Mouse (Mus musculus): ENCODE results near the gene Tll2. TPM values are rescaled to one million over a fixed set of nuclear protein-coding genes. Genes with fewer than 3 reads are reported as not detected.
A peak's percentile ranks its signal among the peaks of the same experiment; 100 is the strongest.

Gene Tll2
- not detected in 2 replicates for polyA plus RNA-seq (2014; fragmentation: Nextera tagmentation; extraction: Ambion mirVana)

- ATAC-seq (ENCODE audit: low FRiP score, low TSS enrichment): peak; percentile 94
- Histone ChIP-seq H3K27me3 (ENCODE audit: control insufficient read depth, insufficient read depth, low read length) (peaks cover 28% of the 10 kb centered on the region), H3K27ac (ENCODE audit: low read depth, low read length) (no peak within 1 kb of the TSS), H3K9me3 (ENCODE audit: control insufficient read depth, low read length) (no peaks in the 10 kb centered on the region), H3K4me2 (replicated peaks; ENCODE audit: low read depth, low read length) (peak within 1 kb of the TSS; percentile 91), H3K4me1 (ENCODE audit: control insufficient read depth, insufficient read depth, low read length) (peaks cover 18% of the 10 kb centered on the region), H3K4me3 (ENCODE audit: low read length) (peak within 1 kb of the TSS; percentile 41), H3K36me3 (ENCODE audit: control insufficient read depth, insufficient read depth, low read length) (0 out of 2 replicates have a peak, but pooled peaks cover 3% of the 10 kb centered on the region), H3K9ac (ENCODE audit: low read depth, low read length) (peak within 1 kb of the TSS; percentile 45; the same call in 1 of the 2 replicates)
- whole genome bisulfite sequencing: 2% methylated on average over 32 of the region's 32 CpGs
These were observed at the start of gene Tll2 for GRCm38 (mm10) chr19:41206811-41207344. Gene Tll2 (minus strand): TSS chr19:41206835.

GRCm38 (mm10) chr19:41254584-41254983, 47.9 kb upstream of the Tll2 start:
- WGBS: 83% methylated on average over 5 of the region's 5 CpGs
- no peaks in the 10 kb centered on the region for H3K9me3 ChIP-seq (ENCODE audit: control insufficient read depth, low read length)
- no peak overlapping the region for H3K27ac ChIP-seq (ENCODE audit: low read depth, low read length)
- H3K9ac ChIP-seq (ENCODE audit: low read depth, low read length): no peak overlapping the region
- no peak overlapping the region for H3K4me2 ChIP-seq (replicated peaks; ENCODE audit: low read depth, low read length)
- no peak for ATAC-seq (ENCODE audit: low FRiP score, low TSS enrichment)
- H3K27me3 ChIP-seq (ENCODE audit: control insufficient read depth, insufficient read depth, low read length): no peaks in the 10 kb centered on the region
- H3K36me3 ChIP-seq (ENCODE audit: control insufficient read depth, insufficient read depth, low read length): peaks cover 10% of the 10 kb centered on the region; the same call in 1 of the 2 replicates
- no peak overlapping the region for H3K4me3 ChIP-seq (ENCODE audit: low read length)
- H3K4me1 ChIP-seq (ENCODE audit: control insufficient read depth, insufficient read depth, low read length): no peaks in the 10 kb centered on the region

- WGBS: 56% methylated on average over 4 of the region's 4 CpGs
- Histone ChIP-seq H3K4me3 (ENCODE audit: low read length) (no peak overlapping the region), H3K4me1 (ENCODE audit: control insufficient read depth, insufficient read depth, low read length) (no peaks in the 10 kb centered on the region), H3K27ac (ENCODE audit: low read depth, low read length) (no peak overlapping the region), H3K9me3 (ENCODE audit: control insufficient read depth, low read length) (no peaks in the 10 kb centered on the region), H3K9ac (ENCODE audit: low read depth, low read length) (no peak overlapping the region), H3K4me2 (replicated peaks; ENCODE audit: low read depth, low read length) (no peak overlapping the region), H3K36me3 (ENCODE audit: control insufficient read depth, insufficient read depth, low read length) (peaks cover 24% of the 10 kb centered on the region), H3K27me3 (ENCODE audit: control insufficient read depth, insufficient read depth, low read length) (no peaks in the 10 kb centered on the region)
- ATAC-seq (ENCODE audit: low FRiP score, low TSS enrichment): no peak
These were observed 42.3 kb upstream of the Tll2 start for GRCm38 (mm10) chr19:41248968-41249367.

- Histone ChIP-seq H3K4me2 (replicated peaks; ENCODE audit: low read depth, low read length) (no peak overlapping the region), H3K27me3 (ENCODE audit: control insufficient read depth, insufficient read depth, low read length) (no peaks in the 10 kb centered on the region), H3K4me1 (ENCODE audit: control insufficient read depth, insufficient read depth, low read length) (no peaks in the 10 kb centered on the region), H3K9me3 (ENCODE audit: control insufficient read depth, low read length) (no peaks in the 10 kb centered on the region), H3K36me3 (ENCODE audit: control insufficient read depth, insufficient read depth, low read length) (peaks cover 28% of the 10 kb centered on the region), H3K4me3 (ENCODE audit: low read length) (no peak overlapping the region), H3K9ac (ENCODE audit: low read depth, low read length) (no peak overlapping the region), H3K27ac (ENCODE audit: low read depth, low read length) (no peak overlapping the region)
- ATAC-seq (ENCODE audit: low FRiP score, low TSS enrichment): no peak
- 87% methylated on average over 3 of the region's 3 CpGs for WGBS
These were observed 41.6 kb upstream of the Tll2 start for GRCm38 (mm10) chr19:41248271-41248670.

- H3K27ac ChIP-seq (ENCODE audit: low read depth, low read length): no peak overlapping the region
- ATAC-seq (ENCODE audit: low FRiP score, low TSS enrichment): no peak
- no peak overlapping the region for H3K4me2 ChIP-seq (replicated peaks; ENCODE audit: low read depth, low read length)
- WGBS: 87% methylated on average over 4 of the region's 4 CpGs
- no peak overlapping the region for H3K9ac ChIP-seq (ENCODE audit: low read depth, low read length)
- H3K27me3 ChIP-seq (ENCODE audit: control insufficient read depth, insufficient read depth, low read length): no peaks in the 10 kb centered on the region
- H3K4me3 ChIP-seq (ENCODE audit: low read length): no peak overlapping the region
- no peaks in the 10 kb centered on the region for H3K4me1 ChIP-seq (ENCODE audit: control insufficient read depth, insufficient read depth, low read length)
- peaks cover 47% of the 10 kb centered on the region for H3K36me3 ChIP-seq (ENCODE audit: control insufficient read depth, insufficient read depth, low read length)
- H3K9me3 ChIP-seq (ENCODE audit: control insufficient read depth, low read length): no peaks in the 10 kb centered on the region
These were observed 39.6 kb upstream of the Tll2 start for GRCm38 (mm10) chr19:41246271-41246670.

DNA sequence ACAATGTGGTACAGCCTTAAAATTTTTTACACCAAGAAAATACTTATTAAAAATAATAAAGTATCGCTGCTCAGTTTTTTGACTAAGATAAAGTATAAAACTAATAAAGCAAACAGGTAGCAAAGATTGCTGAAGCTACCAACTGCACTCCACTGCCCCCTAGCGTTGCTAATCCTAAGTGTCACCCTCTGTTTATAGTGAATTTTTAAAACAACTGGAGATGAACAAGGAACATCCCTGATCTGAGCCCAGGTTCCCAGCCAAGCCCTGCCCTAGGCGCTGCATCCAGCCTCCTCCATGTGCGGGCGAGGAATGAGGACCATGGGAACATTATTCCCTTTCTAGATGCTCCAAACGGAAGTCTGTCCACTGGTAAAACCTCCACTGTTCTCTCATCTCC, 37.9 kb upstream of the Tll2 start:
- no peak overlapping the region for H3K9ac ChIP-seq (ENCODE audit: low read depth, low read length)
- ATAC-seq (ENCODE audit: low FRiP score, low TSS enrichment): no peak
- 65% methylated on average over 6 of the region's 6 CpGs for WGBS
- no peak overlapping the region for H3K4me3 ChIP-seq (ENCODE audit: low read length)
- H3K27ac ChIP-seq (ENCODE audit: low read depth, low read length): no peak overlapping the region
- H3K27me3 ChIP-seq (ENCODE audit: control insufficient read depth, insufficient read depth, low read length): no peaks in the 10 kb centered on the region
- no peak overlapping the region for H3K4me2 ChIP-seq (replicated peaks; ENCODE audit: low read depth, low read length)
- no peaks in the 10 kb centered on the region for H3K9me3 ChIP-seq (ENCODE audit: control insufficient read depth, low read length)
- H3K4me1 ChIP-seq (ENCODE audit: control insufficient read depth, insufficient read depth, low read length): no peaks in the 10 kb centered on the region
- H3K36me3 ChIP-seq (ENCODE audit: control insufficient read depth, insufficient read depth, low read length): peaks cover 59% of the 10 kb centered on the region

DNA sequence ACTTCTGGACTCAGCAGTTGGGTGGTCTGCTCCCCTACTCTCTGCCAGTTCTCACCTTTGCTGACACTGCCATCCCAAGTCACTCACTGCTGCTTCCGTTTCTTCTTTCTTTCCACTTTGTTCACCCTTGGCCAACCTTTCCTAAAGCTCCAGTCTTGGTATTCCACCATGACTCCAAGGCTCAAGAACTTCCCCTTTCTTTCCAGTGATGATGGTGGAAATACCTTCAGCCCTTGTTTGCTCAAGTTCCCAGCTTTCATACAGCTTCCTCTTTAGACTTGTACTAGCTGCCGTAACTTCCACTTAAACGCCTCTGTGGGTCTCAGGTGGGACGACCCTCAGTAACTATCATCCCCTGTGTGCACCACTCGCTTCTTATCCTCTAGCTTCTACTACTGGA, 35.4 kb upstream of the Tll2 start:
- no peak overlapping the region for H3K4me3 ChIP-seq (ENCODE audit: low read length)
- H3K36me3 ChIP-seq (ENCODE audit: control insufficient read depth, insufficient read depth, low read length): peaks cover 78% of the 10 kb centered on the region
- WGBS: 94% methylated on average over 5 of the region's 5 CpGs
- no peak for ATAC-seq (ENCODE audit: low FRiP score, low TSS enrichment)
- no peaks in the 10 kb centered on the region for H3K27me3 ChIP-seq (ENCODE audit: control insufficient read depth, insufficient read depth, low read length)
- no peaks in the 10 kb centered on the region for H3K9me3 ChIP-seq (ENCODE audit: control insufficient read depth, low read length)
- H3K4me1 ChIP-seq (ENCODE audit: control insufficient read depth, insufficient read depth, low read length): no peaks in the 10 kb centered on the region
- no peak overlapping the region for H3K4me2 ChIP-seq (replicated peaks; ENCODE audit: low read depth, low read length)
- no peak overlapping the region for H3K9ac ChIP-seq (ENCODE audit: low read depth, low read length)
- H3K27ac ChIP-seq (ENCODE audit: low read depth, low read length): no peak overlapping the region

DNA sequence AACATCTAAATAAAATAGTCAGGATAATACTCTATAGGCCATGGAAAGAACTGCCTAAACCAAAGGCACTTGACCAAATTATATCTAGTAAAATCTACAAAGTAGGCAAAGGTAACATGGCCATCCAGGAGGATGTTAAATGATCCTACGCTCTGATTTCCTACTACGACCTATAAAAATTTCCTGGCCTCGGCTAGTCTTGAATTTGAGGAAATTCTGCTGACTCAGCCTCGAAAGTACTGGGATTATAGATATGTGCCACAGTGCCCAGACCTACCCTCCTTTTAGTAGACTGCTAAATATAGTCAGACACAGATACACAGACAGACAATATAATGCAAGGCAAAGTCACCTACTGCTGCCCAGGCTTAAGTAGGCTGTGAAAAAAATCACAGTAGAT, 27.1 kb upstream of the Tll2 start:
- ATAC-seq (ENCODE audit: low FRiP score, low TSS enrichment): no peak
- H3K9ac ChIP-seq (ENCODE audit: low read depth, low read length): no peak overlapping the region
- H3K4me1 ChIP-seq (ENCODE audit: control insufficient read depth, insufficient read depth, low read length): no peaks in the 10 kb centered on the region
- WGBS: 94% methylated on average over 4 of the region's 4 CpGs
- H3K27ac ChIP-seq (ENCODE audit: low read depth, low read length): no peak overlapping the region
- H3K36me3 ChIP-seq (ENCODE audit: control insufficient read depth, insufficient read depth, low read length): peaks cover 78% of the 10 kb centered on the region
- H3K4me2 ChIP-seq (replicated peaks; ENCODE audit: low read depth, low read length): no peak overlapping the region
- no peaks in the 10 kb centered on the region for H3K27me3 ChIP-seq (ENCODE audit: control insufficient read depth, insufficient read depth, low read length)
- no peaks in the 10 kb centered on the region for H3K9me3 ChIP-seq (ENCODE audit: control insufficient read depth, low read length)
- no peak overlapping the region for H3K4me3 ChIP-seq (ENCODE audit: low read length)

DNA sequence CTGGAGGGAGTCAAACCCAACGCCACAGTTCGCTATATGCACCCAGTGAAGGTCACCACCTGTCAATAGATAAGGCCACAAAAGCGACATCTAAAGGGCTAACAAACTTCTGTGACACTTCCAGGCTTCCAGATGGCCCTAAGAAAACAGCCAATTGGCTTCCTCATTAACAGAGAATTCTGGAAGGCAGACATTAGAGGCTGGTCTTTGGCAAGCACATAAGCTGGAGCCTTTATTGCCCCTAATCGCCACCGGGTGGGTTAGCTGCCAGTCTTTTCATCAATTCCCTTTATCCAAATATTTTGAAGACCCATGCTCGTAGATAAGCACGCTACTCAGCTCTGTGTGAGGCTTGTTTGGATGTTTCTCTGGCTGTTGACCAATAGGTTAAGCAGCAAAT, 1.7 kb upstream of the Tll2 start:
- peaks cover 7% of the 10 kb centered on the region; the same call in 1 of the 2 replicates for H3K36me3 ChIP-seq (ENCODE audit: control insufficient read depth, insufficient read depth, low read length)
- no peaks in the 10 kb centered on the region for H3K9me3 ChIP-seq (ENCODE audit: control insufficient read depth, low read length)
- no peak overlapping the region for H3K27ac ChIP-seq (ENCODE audit: low read depth, low read length)
- 6% methylated on average over 7 of the region's 7 CpGs for WGBS
- peaks cover 18% of the 10 kb centered on the region for H3K4me1 ChIP-seq (ENCODE audit: control insufficient read depth, insufficient read depth, low read length)
- no peak overlapping the region for H3K4me3 ChIP-seq (ENCODE audit: low read length)
- no peak overlapping the region for H3K4me2 ChIP-seq (replicated peaks; ENCODE audit: low read depth, low read length)
- ATAC-seq (ENCODE audit: low FRiP score, low TSS enrichment): no peak
- no peak overlapping the region for H3K9ac ChIP-seq (ENCODE audit: low read depth, low read length)
- peaks cover 28% of the 10 kb centered on the region for H3K27me3 ChIP-seq (ENCODE audit: control insufficient read depth, insufficient read depth, low read length)

Measured in kidney, embryonic 14.5 days (tissue).